Mouse (Mus musculus) heart, postnatal 0 days (tissue): ENCODE measurements around the gene Chad.

Experiments
- CTCF ChIP-seq: IDR thresholded peaks from 2 replicates; pipeline ENCODE4 v1.5.1; 2016; ENCODE audit warnings: antibody characterized with exemption, control low read depth, low read depth
- EP300 ChIP-seq: IDR thresholded peaks from 2 replicates; pipeline ENCODE4 v1.6.1; 2016; ENCODE audit warnings: antibody characterized with exemption, low read depth

DNA sequence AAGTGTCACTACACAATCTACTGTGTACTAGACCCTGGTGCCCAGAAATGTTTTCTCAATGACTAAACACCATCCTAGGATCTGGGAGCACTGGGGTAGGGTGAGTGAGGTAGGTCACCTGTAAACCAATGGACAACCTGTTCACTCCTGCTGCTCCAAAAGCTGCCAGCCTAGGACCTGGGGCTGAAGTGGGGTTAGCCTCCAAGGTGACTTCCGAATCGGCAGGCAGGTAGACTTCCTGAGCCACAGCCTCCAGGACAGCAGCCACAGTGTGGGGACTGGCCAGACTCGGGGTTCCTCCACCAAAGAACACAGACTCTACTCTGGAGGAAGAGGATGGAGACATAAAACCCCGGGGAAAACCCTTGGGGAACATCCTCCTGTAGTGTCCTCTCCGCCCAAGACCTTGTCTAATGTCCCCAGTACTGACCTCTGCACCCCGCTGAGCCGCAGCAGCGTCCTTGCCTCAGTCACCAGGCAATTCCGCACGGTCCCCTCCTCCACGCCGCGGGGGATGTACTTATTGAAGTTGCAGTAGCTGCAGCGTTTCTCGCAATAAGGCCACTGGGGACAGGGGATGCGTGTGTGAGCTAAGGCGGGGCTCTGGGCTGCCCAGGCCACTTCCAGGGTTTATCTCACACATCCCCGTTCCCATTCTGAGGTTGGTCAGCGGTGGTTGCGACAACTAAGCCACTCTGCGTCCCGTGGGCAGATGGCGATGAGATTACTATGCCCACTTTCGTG lies 16.6 kb upstream of the Chad start:
- TF ChIP-seq CTCF, result no peak
- no peak; the same call in 1 of the 2 replicates for TF ChIP-seq EP300
